Mouse (Mus musculus) urinary bladder, postnatal 14 days (tissue): ENCODE data around the gene Dkkl1.
"Not testable (repeated sequence)": the region's sequence is repeated elsewhere in the genome, so short reads cannot be mapped to it uniquely, and the experiment has no call there.

Experiments used
- DNase-seq: peaks from one replicate; pipeline ENCODE4 v3.0.0; 2021; ENCODE audit warnings: low spot score

The Dkkl1 gene

DNA sequence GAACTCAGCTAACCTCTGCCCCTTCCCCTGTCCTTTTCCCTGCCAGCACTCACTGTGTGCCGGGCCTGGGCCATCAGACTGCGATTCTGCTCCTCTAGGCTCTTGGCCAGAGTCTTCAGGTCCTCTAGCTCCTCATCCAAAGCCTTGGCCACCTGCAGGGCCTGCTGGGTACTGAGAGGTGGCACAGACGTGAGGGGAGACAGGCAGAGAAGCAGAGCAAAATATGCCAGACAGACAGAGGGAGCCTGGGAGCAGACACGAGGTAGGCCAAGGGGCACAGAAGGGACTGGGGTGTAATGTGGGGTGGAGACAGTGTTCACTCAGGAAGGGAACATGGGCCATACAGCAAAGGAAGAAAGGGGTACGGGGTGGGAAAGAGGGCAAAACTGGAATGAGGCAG, 18.5 kb downstream of the Dkkl1 start:
- no peak for DNase-seq

DNA sequence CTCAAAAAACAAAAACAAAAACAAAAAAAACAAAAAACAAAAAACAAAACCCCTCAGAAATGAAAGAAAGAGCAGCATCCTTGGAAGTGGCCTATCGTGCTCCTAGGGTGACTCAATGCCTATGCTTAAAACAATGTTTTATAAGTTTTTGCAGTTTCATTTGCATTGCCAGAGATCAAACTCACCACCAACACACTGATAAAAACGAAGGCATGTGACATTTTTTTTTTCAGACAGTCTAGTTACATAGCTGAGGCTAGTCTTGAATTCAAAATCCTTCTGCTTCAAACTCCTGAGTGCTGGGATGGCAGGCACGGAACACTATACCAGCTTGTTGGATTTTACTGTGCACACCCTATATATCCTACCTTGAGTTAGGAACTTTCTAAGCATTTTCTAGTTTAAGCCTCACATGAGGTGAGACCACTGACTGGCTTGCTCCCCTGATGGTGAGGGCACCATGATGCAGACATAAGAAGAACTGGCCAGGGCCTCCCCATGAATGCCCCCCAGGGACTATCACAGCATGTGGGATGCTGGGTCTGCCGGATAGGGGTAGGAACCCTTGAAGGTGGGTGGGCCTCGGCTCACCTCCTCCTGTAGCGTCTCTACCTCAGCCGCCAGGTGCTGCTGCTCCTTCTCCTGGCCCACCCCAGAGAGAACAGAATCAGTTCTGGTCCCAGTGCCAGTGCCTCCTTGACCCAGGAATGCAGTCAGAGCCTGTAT, 19.2 kb downstream of the Dkkl1 start:
- DNase-seq, result no peak

DNA sequence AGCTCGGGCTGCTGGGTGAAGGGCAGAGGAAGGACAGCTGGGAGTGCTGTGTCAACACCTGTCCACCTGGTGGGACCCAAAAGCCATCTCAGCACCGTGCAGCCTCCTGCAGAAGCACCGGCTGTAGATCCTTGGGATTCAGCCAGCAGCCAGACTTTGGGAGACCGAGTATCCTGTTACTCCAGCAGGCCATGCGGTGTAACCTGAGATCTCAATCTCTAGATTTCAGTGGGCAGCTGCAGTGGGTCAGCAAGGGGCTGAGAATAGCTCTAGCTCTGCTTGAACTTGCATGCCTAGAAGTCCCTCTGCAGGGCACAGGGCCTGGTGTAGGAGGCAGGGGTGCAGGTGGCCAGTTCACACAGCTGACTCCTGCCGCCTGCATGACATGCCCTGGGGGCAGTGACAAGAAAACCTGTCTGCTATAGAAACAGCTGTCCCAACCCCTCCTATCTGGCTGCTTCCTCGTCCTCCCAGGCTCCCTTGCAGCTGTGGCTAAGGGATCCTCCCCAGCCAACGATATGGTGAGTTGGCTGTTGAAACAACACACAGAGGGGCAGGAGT, 20.1 kb downstream of the Dkkl1 start:
- DNase-seq, result no peak

DNA sequence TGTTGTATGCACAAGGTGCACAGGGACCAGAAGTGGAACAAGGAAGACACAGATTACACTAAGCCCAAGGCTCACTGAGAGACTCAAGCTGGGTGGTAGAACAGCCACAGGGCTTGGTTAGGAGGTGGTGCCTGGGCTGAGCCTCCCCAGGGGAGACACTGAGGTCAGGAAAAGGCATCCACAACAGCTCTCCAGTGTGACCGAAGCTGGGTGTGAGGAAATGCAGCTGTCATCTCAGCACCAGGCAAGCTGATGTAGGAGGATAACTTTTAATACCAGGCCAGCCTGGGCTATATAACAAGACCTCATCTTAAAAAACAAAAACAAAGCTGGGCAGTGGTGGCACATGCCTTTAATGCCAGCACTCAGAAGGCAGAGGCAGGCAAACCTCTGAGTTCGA, 20.8 kb downstream of the Dkkl1 start:
- DNase-seq, result no peak

DNA sequence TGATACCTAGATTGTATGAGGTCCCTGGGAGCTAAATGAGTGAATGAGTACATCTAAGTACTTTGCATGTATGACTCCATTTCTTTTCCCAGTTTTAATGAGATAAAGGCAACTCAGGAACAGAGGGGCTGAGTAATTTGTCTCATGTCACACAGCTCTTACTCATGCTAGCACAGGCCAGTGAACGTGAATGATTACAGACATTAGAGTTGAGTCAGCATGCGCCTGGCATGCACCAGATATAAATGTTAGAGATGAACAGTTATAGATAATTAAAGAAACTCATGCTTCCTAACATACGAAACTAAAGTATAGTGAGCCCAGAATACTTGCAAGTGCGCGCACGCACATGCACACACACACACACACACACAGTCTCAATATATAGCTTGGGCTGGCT, 21.8 kb downstream of the Dkkl1 start:
- DNase-seq, result no peak

DNA sequence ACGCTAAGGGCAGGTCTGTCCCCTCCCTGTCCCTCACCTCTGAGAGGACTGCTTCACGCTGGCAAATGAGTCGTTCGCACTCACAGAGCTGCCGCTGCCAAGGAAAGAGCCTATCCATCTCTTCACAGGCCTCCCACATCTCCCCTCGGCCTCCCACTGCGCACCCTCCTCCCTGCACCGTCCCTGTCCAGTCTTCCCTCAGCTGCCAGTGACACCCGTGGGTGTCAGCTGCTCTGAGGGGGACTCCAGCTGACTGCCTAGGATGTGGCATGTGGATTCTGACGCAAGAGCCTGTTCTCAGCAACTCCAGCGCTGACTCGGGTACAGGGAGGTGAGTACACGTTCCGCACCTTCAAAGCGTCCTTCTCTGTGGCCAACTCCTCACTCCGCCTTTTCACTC, 22.3 kb downstream of the Dkkl1 start:
- DNase-seq, result no peak

DNA sequence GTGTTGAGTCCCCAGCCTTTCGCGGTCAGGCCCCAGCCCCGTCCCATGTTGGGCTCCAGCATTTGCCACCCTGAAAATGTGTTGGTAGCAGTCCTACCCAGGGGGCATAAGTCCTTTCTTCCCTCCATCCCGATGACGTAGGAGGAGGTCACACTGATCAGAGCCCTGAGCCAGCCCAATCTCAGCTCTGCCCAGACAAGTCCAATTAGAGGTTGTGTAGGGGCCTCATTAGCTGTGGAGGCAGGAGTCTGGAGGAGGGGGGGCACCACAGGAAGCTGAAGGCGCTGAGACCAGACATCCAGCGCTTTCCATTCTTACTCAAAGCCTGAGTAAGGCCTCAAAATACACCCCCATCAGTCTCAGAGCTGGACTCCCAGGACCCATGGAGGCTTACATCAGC, 26.0 kb downstream of the Dkkl1 start:
- DNase-seq, result no peak

DNA sequence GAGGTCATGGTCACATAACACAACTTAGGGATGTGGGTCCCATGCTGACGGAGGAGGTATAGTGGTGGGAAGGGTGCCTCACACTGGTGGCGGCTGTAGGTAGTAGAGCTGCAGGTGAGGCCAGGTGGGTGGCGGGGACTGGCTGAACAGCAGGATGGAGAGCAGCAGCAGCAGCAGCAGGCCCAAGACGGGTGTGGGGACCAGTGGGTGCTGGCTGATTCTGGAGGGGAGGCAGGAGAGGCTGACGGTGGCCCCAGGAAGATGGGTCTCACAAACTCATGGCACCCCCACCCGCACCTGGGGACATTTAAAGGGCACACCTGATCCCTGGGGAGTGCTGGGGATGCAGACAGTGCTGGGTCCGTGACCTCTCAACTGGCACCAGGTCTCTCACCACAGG, 28.3 kb downstream of the Dkkl1 start:
- DNase-seq, result no peak

DNA sequence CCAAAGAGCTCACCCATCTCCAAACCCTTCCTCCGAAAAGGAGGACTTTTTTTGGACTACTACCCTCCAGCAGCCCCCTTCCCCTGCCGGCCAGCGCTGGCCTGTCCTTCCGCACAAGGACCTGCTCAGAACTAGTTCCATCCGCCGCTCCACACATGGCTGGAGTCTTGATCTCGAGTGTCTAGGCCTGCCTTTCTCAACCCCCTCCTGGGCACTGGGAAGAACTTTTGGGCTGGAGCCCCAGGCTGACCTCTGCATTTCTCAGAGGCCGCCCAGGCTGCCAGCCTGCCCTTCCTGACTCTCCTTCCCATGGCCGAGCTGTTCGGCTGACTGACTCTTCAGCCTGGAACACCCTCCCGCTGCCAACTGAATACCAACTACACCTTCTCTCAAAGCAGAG, 29.3 kb downstream of the Dkkl1 start:
- DNase-seq, result no peak

DNA sequence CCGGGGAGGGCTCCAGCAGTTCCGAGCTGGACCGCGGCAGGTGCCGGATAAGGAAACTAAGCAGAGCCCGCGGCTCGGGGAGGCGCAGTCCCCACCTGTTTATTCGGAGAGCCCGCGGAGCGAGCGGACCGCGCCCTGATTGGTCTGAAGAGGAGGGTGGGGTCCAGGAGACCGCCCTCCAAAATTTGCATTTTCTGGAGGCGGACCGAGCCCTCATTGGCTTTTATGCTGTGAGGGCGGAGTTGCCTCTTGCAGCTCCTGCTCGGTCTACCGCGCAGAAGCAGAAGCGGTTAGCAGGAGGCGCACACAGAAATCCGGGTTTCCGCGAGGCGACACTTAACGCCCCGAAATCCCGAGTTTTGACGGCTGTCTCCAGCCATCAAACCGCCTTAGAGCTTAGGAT, 29.7 kb downstream of the Dkkl1 start:
- peak; percentile 89 for DNase-seq

DNA sequence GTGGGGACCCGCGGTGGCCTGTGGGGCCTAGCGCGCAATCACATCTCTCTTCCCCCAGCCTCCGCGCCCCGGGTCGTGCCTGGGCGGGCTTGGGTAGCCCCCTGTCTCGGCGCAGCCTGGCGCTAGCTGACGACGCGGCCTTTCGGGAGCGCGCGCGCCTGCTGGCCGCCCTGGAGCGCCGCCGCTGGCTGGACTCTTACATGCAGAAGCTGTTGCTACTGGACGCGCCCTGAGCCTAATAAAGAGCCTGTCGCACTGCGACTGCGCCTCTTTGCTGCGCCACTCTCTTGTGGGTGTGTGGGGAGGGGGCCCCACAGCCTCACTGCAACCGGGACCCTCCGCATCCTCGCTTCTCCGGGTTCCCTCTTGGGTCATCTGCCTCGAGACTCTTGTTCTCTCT, 30.4 kb downstream of the Dkkl1 start:
- no peak for DNase-seq

DNA sequence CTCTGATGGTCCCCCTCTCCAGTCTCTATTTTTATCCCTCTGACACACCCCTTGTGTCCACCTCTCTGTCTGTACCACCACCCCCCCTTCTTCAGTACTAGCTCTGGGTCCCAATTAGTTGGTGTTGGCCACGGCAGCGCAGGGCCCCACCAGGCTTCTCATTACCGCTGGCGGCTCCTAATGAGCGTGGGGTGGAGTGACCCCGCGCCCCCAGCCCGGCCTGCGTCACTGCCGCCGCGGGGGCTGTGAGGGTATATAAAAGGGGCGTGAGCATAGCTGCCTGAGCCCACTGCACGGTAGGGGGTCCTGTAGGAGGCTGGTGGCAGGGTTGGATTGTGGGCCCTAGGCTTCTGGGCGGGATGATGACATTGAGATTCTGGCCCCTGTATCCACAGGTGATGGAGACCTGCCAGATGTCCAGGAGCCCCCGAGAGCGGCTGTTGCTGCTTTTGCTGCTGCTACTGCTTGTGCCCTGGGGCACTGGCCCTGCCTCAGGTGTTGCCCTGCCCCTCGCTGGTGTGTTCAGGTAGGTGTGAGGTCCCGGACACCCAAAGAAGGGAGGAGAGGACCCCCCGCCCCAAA, 31.0 kb downstream of the Dkkl1 start, which contains the start of gene Pth2:
Gene Pth2 (plus strand): TSS at position 100 of the 582 bp plus-strand sequence.
- DNase-seq, result no peak

DNA sequence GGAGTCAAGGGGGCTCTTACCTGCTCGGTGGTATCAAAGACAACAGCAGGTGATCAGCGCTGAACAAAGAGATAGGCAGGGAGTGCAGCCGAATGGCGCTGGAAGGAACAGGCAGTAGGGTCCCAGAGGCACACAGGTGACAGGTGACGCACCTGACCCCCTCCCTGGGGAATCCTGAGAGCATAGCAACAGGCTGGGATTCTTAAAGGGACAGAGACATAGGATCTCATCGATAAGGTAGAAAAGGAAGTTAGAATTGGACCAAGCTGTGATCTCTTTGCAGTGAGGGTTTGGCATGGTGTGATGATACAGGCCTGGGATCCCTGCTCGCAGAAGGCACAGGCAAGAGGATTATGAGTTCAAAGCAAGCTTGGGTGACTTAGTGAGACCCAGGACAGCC, 32.5 kb downstream of the Dkkl1 start, which contains the start of gene Gfy:
Gene Gfy (minus strand): TSS at position 101 of the 400 bp plus-strand sequence.
- DNase-seq, result no peak

DNA sequence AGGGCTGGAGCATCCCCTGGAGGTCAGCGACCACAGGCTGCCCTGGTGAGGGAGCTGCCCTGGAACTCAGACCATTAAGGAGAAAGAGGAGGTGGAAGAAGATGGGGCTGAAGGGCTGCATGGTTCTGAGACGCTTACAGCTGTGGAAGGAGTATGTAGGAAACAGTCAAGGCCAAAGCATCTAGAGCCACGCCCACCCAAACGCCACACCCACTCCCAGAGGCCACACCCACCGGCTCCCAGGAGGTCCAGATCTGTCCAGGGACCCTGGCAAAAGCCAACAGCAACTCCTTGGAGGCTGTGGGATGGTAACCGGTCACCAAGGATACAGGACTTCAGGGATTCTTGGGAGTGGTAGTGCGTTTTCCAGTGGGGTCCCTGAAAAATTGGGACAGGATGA, 33.4 kb downstream of the Dkkl1 start:
- no peak for DNase-seq

DNA sequence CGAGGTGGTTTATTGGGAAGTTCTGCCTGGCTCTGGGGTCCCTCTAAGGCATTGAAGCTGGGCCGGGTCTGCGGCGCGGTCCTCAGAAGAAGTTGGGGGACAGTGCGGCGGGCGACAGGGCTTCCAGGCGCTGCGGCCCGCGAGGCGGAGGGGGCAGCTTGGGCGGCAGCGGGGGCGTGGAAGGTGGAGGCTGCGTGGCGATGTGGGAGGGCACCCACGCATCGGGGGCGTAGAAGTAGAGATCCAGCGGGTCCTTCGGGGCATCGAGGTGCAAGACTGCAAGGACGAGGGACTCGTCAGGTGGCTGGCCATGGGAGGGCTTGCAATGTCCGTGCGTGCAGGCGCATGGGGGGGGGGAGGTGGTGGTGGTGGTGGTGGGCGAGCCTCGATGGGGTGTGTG, 35.6 kb downstream of the Dkkl1 start:
- DNase-seq, result no peak

DNA sequence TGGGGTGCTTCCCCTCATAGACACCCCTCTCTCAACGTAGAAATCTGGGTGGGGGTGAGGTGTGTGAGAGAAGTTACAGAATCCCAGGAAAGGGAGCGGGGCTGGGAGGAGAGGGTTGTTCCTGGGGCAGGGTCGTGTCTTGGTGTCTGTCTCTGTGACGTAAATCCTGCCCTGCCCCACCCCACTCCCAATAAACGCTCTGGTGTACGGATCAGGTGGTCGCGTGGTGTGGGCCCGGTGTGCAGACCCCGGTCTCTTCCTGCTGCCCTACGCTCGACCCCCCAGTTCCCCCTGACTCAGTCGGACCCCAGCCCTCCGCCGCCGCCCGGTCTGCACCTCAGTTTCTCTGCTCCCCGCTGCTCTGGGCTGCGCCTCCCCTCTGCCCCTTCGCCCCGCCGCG, 36.0 kb downstream of the Dkkl1 start:
- DNase-seq, result no peak

DNA sequence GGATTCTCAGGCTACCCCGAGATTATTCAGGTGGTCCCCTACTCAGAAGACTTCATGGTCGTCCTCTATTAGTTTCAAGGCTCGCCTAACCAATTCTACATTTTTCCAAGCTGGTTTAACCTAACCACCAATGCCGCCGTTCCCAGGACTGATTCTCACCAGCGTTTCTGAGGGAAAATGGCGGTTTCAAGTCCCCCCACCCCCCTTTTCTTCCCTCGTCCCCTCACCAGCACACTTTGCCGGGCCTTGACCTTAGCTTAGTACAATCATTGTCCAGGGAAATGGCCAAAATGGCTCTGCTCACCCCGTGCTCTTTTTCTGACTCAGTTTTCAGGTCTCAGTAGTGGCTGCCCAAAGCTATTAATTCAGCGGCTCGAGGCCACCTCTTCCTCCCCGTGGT, 36.5 kb downstream of the Dkkl1 start:
- no peak for DNase-seq

DNA sequence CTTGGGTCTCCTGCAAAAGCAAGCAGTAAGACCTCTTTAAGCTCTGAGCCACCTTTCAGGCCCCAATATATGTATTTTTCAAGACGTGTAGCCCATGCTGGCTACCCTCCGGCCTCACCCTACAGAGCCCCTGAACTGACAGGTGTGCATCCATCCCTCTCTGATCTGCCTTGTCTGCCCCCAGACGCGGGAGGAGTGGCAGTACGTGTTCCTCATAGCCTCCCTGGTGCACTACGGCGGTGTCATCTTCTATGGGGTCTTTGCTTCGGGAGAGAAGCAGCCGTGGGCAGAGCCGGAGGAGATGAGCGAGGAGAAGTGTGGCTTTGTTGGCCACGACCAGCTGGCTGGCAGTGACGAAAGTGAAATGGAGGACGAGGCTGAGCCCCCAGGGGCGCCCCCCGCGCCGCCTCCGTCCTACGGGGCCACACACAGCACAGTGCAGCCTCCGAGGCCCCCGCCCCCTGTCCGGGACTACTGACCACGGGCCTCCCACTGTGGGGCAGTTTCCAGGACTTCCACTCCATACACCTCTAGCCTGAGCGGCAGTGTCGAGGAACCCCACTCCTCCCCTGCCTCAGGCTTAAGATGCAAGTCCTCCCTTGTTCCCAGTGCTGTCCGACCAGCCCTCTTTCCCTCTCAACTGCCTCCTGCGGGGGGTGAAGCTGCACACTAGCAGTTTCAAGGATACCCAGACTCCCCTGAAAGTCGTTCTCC, 37.2 kb downstream of the Dkkl1 start:
- DNase-seq, result no peak

DNA sequence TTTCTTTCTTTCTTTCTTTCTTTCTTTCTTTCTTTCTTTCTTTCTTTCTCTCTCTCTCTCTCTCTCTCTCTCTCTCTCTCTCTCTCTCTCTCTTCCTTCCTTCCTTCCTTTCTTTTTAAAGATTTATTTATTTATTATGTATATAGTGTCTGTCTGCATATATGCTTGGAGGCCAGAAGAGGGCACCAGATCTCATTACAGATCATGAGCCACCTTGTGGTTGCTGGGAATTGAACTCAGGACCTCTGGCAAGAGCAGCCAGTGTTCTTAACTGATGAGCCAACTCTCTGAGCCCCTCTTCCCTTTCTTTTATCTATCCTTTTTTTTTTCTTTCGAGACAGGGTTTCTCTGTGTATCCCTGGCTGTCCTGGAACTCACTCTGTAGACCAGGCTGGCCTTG, 38.2 kb downstream of the Dkkl1 start:
- DNase-seq, result not testable (repeated sequence)

DNA sequence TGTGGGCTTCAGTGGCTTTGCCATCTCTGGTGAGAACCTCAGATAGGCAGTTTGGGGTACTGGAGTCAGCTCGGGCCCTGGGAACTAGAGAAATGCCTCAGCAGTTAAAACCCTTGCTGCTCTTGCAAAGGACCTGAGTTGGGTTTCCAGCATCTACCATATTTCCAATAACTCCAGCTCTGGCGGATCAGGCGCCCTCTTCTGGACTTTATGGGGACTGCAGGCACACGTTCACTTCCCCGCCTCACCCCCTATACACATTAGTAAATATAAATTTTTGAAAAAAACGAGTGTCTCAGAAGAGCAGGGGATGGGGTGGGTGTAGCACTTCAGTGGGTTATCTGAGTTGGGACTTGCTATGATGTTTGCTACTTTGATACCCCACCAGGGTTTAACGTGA, 39.0 kb downstream of the Dkkl1 start:
- no peak for DNase-seq

DNA sequence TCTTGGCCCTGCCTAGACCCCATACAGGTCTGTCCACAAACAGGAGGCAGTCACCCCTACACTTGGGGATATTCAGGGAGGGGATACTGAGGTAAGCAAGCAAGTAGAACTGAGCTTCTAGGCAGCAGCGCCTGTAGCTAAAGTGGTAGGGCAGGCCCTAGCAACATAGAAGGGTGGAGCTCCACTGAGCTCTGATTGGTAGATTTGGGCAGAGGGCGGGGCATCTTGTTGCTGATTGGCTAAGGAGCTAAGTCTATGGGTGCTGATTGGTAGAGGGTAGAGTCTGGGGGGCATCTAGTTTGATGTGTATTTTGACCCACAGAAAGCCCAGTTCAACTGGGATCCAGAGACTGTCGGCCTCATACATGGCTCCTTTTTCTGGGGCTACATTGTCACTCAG, 42.5 kb downstream of the Dkkl1 start:
- no peak for DNase-seq

DNA sequence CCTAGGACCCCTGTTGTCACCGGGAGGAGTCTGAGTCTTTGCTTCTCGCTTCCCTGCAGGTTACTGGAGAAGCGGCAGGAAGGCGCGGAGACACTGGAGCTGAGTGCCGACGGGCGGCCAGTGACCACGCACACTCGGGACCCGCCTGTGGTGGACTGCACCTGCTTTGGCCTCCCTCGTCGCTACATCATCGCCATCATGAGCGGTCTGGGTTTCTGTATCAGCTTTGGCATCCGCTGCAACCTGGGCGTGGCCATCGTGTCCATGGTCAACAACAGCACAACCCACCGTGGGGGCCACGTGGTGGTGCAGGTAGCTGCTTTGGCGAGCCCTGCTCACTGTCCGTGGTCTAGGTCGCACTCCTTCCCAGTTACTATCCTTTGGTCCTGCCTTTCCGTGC, 43.3 kb downstream of the Dkkl1 start:
- no peak for DNase-seq
